Mouse (Mus musculus) myocyte (in vitro differentiated cells): Measurements from ENCODE around the gene Ccdc82. TPM values are rescaled to one million over a fixed set of nuclear protein-coding genes. Genes with fewer than 3 reads are reported as not detected.

ENCODE experiments used
- H3K27me3 ChIP-seq: one replicate; pipeline ENCODE4 v1.6.1; 2011; ENCODE audit not compliant: control insufficient read depth, insufficient read depth, insufficient read length
- H3K36me3 ChIP-seq: one replicate; pipeline ENCODE4 v1.6.1; 2011; ENCODE audit not compliant: control insufficient read depth, insufficient read depth
- H3K4me2 ChIP-seq: one replicate; pipeline ENCODE4 v1.6.1; 2011; ENCODE audit warnings: low read depth, control low read depth
- H3K4me3 ChIP-seq: one replicate; pipeline ENCODE4 v1.5.1; 2011; ENCODE audit warnings: mild to moderate bottlenecking, control low read depth, moderate library complexity
- H3K79me2 ChIP-seq: one replicate; pipeline ENCODE4 v1.6.1; 2011; ENCODE audit not compliant: control insufficient read depth, insufficient read depth
- H3ac ChIP-seq: one replicate; pipeline ENCODE4 v1.6.1; 2011; ENCODE audit not compliant: control insufficient read depth, insufficient read length
- CEBPB ChIP-seq: IDR thresholded peaks from 2 replicates; pipeline ENCODE4 v1.6.1; 2011; ENCODE audit warnings: mild to moderate bottlenecking, moderate library complexity; ENCODE audit not compliant: poor library complexity, insufficient read depth, severe bottlenecking
- E2F4 ChIP-seq: IDR thresholded peaks from one replicate; pipeline ENCODE4 v1.6.1; 2011; ENCODE audit warnings: mild to moderate bottlenecking, control low read depth, moderate library complexity; ENCODE audit not compliant: insufficient read depth
- MAX ChIP-seq: IDR thresholded peaks from one replicate; pipeline ENCODE4 v1.6.1; 2011; ENCODE audit warnings: low read depth, mild to moderate bottlenecking, control low read depth
- MYOD1 ChIP-seq, 3 experiments: IDR thresholded peaks; one replicate each; pipeline ENCODE4 v1.6.1; 2011; ENCODE audit warnings: control low read depth in 2 of 3, low read depth in 2 of 3, mild to moderate bottlenecking in 2 of 3, moderate library complexity in 1 of 3; ENCODE audit not compliant: insufficient read length in 2 of 3, control insufficient read depth in 1 of 3
- MYOG ChIP-seq, 3 experiments: IDR thresholded peaks; one replicate each; pipeline ENCODE4 v1.6.1; 2011; ENCODE audit warnings: control low read depth in 2 of 3, low read depth in 2 of 3, mild to moderate bottlenecking in 2 of 3; ENCODE audit not compliant: insufficient read length in 2 of 3, control insufficient read depth in 1 of 3, insufficient read depth in 1 of 3
- POLR2A ChIP-seq: IDR thresholded peaks from one replicate; pipeline ENCODE4 v1.6.1; 2011; ENCODE audit warnings: low read depth, mild to moderate bottlenecking, control low read depth, moderate library complexity; ENCODE audit not compliant: insufficient read length
- POLR2AphosphoS2 ChIP-seq: IDR thresholded peaks from one replicate; pipeline ENCODE4 v1.6.1; 2011; ENCODE audit warnings: low read depth, control low read depth; ENCODE audit not compliant: insufficient read length
- REST ChIP-seq: IDR thresholded peaks from one replicate; pipeline ENCODE4 v1.6.1; 2011; ENCODE audit warnings: mild to moderate bottlenecking, control low read depth, moderate library complexity; ENCODE audit not compliant: insufficient read depth, insufficient read length
- SRF ChIP-seq: IDR thresholded peaks from one replicate; pipeline ENCODE4 v1.6.1; 2011; ENCODE audit warnings: low read depth; ENCODE audit not compliant: control insufficient read depth, insufficient read length
- TCF12 ChIP-seq: IDR thresholded peaks from one replicate; pipeline ENCODE4 v1.6.1; 2011; ENCODE audit warnings: mild to moderate bottlenecking, control low read depth; ENCODE audit not compliant: poor library complexity, insufficient read depth, severe bottlenecking
- TCF3 ChIP-seq: IDR thresholded peaks from one replicate; pipeline ENCODE4 v1.6.1; 2011; ENCODE audit warnings: low read depth, control low read depth; ENCODE audit not compliant: insufficient read length
- USF1 ChIP-seq: IDR thresholded peaks from one replicate; pipeline ENCODE4 v1.6.1; 2011; ENCODE audit warnings: low read depth, mild to moderate bottlenecking, control low read depth, moderate library complexity
- polyA plus RNA-seq: library from polyadenylated mRNA; unstranded; fragments of >200 nt; fragmentation: generic; extraction: Trizol; gene quantifications from one replicate; pipeline ENCODE4 v1.2.1, GENCODE M21; 2012; ENCODE audit warnings: missing spikeins

Gene Ccdc82
- polyA plus RNA-seq, 1 experiment = 2.1 TPM

DNA sequence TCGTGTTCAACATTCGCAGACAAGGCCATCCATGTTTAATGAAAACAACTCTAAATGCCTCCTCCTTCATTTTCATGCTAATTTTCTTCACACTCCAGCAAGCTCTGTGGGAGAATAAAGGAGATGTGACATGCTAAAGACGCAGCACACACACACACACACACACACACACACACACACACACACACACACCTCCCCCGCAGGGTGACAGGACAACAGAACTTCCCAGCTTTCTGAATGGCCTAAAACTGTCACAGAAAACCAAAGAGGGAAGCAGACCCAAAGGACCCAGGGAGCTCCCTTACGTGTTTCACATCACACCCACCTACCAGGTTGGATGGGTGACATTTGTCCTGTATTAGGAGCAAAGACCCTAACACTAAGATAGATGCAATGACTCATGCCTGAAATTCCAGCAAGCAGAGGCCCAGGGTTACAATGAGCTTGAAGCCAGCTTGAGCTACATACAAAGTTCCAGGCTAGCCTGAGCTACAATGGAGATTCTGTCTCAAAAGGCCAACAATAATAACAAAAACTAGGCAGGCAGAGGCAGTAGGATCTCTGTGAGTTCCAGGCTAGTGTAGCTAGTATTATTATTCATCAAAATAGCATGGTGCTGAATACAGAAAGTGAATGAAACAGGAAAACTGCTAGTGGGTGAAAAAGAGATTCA, 56.5 kb downstream of the Ccdc82 start:
- no peak overlapping the region for H3K4me3 ChIP-seq
- no peak overlapping the region for H3ac ChIP-seq
- no peaks in the 10 kb centered on the region for H3K27me3 ChIP-seq

DNA sequence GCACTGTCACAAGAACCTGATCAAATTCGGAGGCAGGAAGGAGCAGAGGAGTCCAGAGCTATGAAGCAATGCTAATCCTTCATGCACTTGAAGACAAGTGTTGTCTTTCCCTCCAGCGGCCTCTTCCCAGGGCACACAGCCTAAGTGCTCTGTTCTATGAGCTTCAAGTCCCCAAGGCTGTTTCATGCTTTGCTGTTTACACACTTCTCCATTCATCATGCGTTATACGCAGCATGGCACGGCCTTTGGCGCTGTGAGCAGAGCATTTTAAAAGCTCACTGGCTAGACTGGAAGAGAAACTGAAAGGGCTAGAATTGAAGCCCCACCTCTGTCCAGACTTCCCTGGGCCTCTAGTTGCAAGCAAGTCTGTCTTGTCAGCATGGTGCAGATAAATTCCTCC, 57.2 kb downstream of the Ccdc82 start:
- Histone ChIP-seq H3K4me2 (no peak overlapping the region), H3K27me3 (no peaks in the 10 kb centered on the region), H3K36me3 (no peaks in the 10 kb centered on the region), H3K79me2 (no peaks in the 10 kb centered on the region), H3K4me3 (no peak overlapping the region), H3ac (no peak overlapping the region)
- TF ChIP-seq MYOD1 (IDR thresholded peaks at IDR 0.05; ENCODE audit: control insufficient read depth in 1 of 3, insufficient read length in 2 of 3, low read depth in 2 of 3) (no peak), TCF3 (no peak), REST (no peak), POLR2AphosphoS2 (no peak), MYOG (IDR thresholded peaks at IDR 0.05; ENCODE audit: control insufficient read depth in 1 of 3, insufficient read depth in 1 of 3, insufficient read length in 2 of 3, low read depth in 2 of 3) (no peak), TCF12 (no peak), CEBPB (no peak)

More for the DNA sequence above, 56.5 kb downstream of the Ccdc82 start:
- no peaks in the 10 kb centered on the region for H3K36me3 ChIP-seq
- no peak overlapping the region for H3K4me2 ChIP-seq
- no peaks in the 10 kb centered on the region for H3K79me2 ChIP-seq
- TF ChIP-seq TCF3 (no peak), POLR2A (no peak), MYOD1 (IDR thresholded peaks at IDR 0.05; ENCODE audit: control insufficient read depth in 1 of 3, insufficient read length in 2 of 3, low read depth in 2 of 3) (no peak), MYOG (IDR thresholded peaks at IDR 0.05; ENCODE audit: control insufficient read depth in 1 of 3, insufficient read depth in 1 of 3, insufficient read length in 2 of 3, low read depth in 2 of 3) (no peak), SRF (no peak), E2F4 (no peak), TCF12 (no peak), USF1 (no peak), POLR2AphosphoS2 (no peak), CEBPB (no peak), MAX (no peak), REST (no peak)

DNA sequence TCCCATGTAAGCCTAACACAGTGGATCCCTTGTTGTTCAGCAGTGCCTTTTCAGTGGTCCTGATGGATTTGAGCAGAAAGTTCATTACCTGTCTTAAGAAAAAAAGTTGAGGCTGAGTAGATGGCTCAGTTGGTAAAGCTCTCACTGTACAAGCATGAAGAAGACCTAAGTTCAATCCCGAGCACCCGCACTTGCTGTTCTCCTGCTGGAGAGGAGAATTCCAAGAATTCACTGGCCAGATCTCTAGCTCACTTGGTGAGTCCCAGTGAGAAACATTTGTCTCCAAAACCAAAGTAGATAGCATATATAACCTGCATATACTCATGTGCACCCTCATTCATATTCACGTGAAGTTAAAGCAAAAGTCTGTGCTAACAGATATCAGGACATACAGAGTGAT, 59.7 kb downstream of the Ccdc82 start:
- no peak overlapping the region for H3K4me2 ChIP-seq
- H3ac ChIP-seq = no peak overlapping the region
- H3K27me3 ChIP-seq = no peaks in the 10 kb centered on the region
- H3K36me3 ChIP-seq = no peaks in the 10 kb centered on the region
- TF ChIP-seq TCF3 = no peak
- no peak for TF ChIP-seq E2F4
- TF ChIP-seq MAX = no peak
- no peak for TF ChIP-seq POLR2A
- no peak for TF ChIP-seq MYOD1 (IDR thresholded peaks at IDR 0.05; ENCODE audit: control insufficient read depth in 1 of 3, insufficient read length in 2 of 3, low read depth in 2 of 3)
- TF ChIP-seq TCF12 = no peak
- TF ChIP-seq CEBPB = no peak
- TF ChIP-seq REST = no peak
- no peak for TF ChIP-seq POLR2AphosphoS2
- no peak for TF ChIP-seq SRF
- TF ChIP-seq USF1 = no peak
- no peak for TF ChIP-seq MYOG (IDR thresholded peaks at IDR 0.05; ENCODE audit: control insufficient read depth in 1 of 3, insufficient read depth in 1 of 3, insufficient read length in 2 of 3, low read depth in 2 of 3)
- no peaks in the 10 kb centered on the region for H3K79me2 ChIP-seq
- H3K4me3 ChIP-seq = no peak overlapping the region

DNA sequence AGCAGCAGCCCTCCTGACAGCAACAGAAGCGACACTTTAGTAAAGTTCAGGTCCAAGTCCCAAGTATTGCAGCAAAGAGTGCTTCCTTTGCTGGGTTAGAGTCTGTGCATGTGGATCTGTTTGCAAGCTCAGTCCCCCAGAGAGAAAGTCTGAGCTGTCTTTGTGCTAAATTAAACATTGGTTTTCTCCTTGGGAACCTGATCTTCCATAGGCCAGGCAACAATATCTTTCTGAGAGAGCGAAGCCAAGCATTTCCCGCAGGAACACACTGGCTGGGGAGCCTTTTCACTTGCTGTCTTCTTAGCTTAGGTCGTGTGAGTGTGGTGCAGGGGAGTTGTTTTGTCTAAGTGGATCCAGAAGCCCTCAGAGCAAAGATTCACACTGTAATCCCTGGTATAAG, 60.5 kb downstream of the Ccdc82 start:
- no peaks in the 10 kb centered on the region for H3K79me2 ChIP-seq
- no peak overlapping the region for H3K4me3 ChIP-seq
- H3ac ChIP-seq = no peak overlapping the region
- no peak for TF ChIP-seq POLR2A
- no peak for TF ChIP-seq TCF12
- TF ChIP-seq MYOD1 (IDR thresholded peaks at IDR 0.05; ENCODE audit: control insufficient read depth in 1 of 3, insufficient read length in 2 of 3, low read depth in 2 of 3) = no peak
- TF ChIP-seq USF1 = no peak
- TF ChIP-seq TCF3 = no peak
- TF ChIP-seq REST = no peak
- no peaks in the 10 kb centered on the region for H3K36me3 ChIP-seq
- H3K4me2 ChIP-seq = no peak overlapping the region
- no peaks in the 10 kb centered on the region for H3K27me3 ChIP-seq

DNA sequence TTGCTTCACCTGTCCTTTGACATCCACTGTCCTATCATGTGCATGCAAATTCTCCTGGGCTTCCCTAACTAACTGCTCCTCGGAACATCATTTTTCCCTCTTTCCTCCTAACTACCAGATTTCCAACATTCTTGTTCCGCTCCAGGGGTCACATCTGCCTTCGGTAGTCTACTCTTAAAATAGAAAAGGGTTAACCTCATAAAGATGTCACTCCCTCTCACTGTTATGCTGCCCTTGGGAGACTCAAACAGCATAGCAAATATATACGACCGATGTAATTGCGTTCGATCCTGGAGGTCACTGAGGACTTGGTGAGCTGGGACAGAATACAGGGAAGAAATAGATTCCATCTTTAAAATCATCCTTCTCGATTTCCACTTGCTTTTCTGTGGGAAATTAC, 62.0 kb downstream of the Ccdc82 start:
- Histone ChIP-seq H3K4me3 (no peak overlapping the region), H3K4me2 (no peak overlapping the region), H3K36me3 (no peaks in the 10 kb centered on the region), H3K79me2 (no peaks in the 10 kb centered on the region), H3ac (no peak overlapping the region), H3K27me3 (no peaks in the 10 kb centered on the region)
- TF ChIP-seq TCF12 = no peak
